Mouse (Mus musculus) thymus, postnatal 25 days (tissue): ENCODE results near the gene Cabp7.

ENCODE experiments used
- DNase-seq: peaks from one replicate; pipeline ENCODE4 v3.0.0; 2022

Gene Cabp7

GRCm38 (mm10) chr11:4703688-4704071, 42.9 kb downstream of the Cabp7 start:
- DNase-seq: no peak

- no peak for DNase-seq
Measured at GRCm38 (mm10) chr11:4700726-4701125, 45.9 kb downstream of the Cabp7 start.

- DNase-seq: no peak
Measured at GRCm38 (mm10) chr11:4697043-4697983, 49.3 kb downstream of the Cabp7 start.

- DNase-seq: no peak
Measured at GRCm38 (mm10) chr11:4692162-4692561, 54.4 kb downstream of the Cabp7 start.

GRCm38 (mm10) chr11:4691213-4691612, 55.4 kb downstream of the Cabp7 start:
- DNase-seq: no peak

GRCm38 (mm10) chr11:4690353-4690752, 56.2 kb downstream of the Cabp7 start:
- no peak for DNase-seq

- no peak for DNase-seq
Measured at GRCm38 (mm10) chr11:4688632-4689380, 57.8 kb downstream of the Cabp7 start.

GRCm38 (mm10) chr11:4687874-4688273, 58.7 kb downstream of the Cabp7 start:
- no peak for DNase-seq

- no peak for DNase-seq
Measured at GRCm38 (mm10) chr11:4687027-4687426, 59.6 kb downstream of the Cabp7 start.
